Mouse (Mus musculus): Measurements from ENCODE around the gene Trpv3.
"Not testable (repeated sequence)": the region's sequence is repeated elsewhere in the genome, so short reads cannot be mapped to it uniquely, and the experiment has no call there.

Gene Trpv3

GRCm38 (mm10) chr11:73289621-73290020 is 22.4 kb downstream of the Trpv3 start:
- DNase-seq = no peak

- DNase-seq = no peak
These were observed 35.9 kb downstream of the Trpv3 start for GRCm38 (mm10) chr11:73303123-73303522.

- DNase-seq = no peak
These were observed 48.8 kb downstream of the Trpv3 start for GRCm38 (mm10) chr11:73315961-73316360.

DNA sequence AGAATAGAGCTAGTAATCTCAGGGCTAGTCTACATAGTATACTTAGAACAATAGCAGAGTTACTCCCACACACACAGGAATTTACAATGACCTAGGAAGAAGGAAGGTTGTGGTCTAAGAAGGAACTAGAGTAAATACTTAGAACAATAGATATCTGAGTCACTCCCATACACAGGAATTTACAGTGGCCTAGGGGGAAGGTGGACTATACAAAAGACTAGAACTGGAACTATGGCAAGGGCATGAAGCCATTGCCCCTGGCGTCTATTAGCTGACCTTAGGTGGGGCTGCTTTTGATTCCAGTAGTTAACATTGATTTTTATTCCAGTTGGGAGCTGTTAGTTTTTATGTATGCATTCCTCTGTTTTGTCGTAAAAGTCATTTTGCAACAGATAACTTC is 51.4 kb downstream of the Trpv3 start:
- DNase-seq = not testable (repeated sequence)

DNA sequence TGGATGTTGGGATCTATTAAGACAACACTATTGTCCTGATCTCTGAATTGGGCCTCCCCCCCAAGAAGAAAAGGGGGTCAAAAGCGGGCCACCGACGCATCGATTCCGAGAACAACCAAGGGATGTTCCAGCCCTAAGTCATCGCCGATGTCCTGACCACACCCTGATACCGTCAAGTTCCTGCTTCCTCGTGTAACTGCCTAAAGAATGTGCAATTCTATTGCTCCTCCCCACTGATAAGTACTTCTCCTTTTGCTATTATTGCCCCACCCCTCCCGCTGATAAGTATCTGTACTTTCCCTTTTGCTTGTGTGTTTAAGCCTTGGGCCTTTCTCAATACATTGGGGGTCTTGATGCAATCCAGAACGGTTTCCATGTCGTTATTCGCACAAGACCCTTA is 53.9 kb downstream of the Trpv3 start:
- DNase-seq = not testable (repeated sequence)

DNA sequence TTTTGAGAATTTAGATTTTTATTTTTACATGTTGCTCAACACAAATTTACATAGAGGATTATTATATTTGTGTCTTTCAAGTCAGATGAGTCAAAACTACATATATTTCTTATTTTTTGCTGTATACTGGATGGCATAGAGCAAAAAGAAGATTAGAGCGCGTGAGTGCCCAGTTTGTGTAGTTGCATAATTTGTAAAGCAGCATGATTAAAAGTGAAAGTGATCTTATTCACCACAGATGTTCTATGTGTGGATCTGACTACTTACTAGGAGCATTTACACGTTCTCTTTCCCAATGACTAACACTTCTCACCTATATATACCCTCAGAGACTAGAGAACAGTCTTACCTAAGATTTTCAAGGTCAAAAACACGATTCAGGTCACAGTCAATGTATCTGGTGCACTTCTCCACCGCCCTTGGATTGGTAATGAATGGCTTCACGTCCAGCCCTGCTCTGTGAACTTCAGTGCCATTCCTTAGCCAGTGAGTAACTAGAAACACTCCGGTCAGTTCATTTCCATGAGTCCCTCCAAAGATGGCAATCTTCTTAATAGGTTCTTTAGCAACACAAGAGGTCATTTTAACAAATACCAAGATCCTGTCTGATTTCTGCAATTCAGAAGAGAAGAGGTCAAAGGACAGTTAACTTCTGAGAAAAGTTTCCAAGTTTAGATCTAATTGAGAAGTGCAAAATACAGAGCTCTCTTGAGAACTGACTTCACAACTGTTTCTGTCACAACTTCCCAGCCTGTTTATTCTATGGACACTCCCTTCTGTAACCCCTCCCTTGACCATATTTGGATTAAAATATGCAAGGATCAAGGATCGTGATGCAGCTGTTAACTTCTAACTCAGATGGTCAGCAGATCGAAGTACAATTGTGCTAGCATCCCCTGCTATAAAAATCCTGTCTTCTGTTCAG is 57.0 kb downstream of the Trpv3 start:
- no peak for DNase-seq

DNA sequence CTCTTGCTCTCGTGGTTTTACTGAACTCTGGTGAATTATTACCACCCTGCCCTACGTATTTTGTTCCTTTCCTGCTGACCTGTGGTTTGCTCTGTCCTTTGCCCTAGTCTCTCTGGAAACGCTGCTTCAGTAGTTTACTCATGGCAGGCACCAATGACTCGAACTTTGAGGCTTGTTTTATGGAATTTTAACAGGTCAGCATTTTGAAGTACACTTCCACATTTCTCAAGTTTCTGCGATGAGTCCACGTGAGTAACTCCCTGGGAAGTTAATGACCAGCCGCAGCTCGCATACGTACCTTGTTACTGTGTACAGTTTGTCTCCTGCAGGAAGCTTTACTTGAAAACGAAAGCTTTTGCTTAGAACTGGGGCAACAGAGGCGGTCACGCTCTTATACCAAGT is 59.3 kb downstream of the Trpv3 start:
- no peak for DNase-seq

GRCm38 (mm10) chr11:73327361-73327760 is 60.2 kb downstream of the Trpv3 start:
- no peak for DNase-seq

DNA sequence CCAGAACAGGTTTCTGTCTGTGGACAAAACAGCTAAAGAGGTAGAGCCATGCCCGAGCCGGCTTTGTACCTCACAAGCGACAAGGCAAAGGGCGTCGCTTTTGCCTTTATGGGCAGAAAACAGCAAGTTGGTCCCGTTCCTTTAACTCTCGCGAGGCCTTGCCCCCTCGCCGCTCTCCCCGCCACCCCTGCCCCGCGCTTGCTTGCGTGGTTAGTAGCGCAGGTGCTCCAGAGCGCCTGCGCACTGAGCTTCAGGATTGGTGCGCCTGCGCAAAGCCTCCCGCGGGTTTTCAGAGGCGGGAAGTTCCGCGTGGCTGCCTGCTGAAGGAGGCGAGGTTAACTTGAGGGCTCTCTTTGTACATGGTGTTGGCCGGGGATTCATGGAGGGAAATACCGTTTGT is 62.3 kb downstream of the Trpv3 start, which contains the start of the genes Aspa, Gm49340 and Spata22:
TSS of gene Aspa (minus strand) at position 155 of the 400 bp plus-strand sequence.
TSS of gene Gm49340 (plus strand) at position 300 of the 400 bp plus-strand sequence.
TSS of gene Spata22 (plus strand) at position 300 of the 400 bp plus-strand sequence.
- no peak for DNase-seq

DNA sequence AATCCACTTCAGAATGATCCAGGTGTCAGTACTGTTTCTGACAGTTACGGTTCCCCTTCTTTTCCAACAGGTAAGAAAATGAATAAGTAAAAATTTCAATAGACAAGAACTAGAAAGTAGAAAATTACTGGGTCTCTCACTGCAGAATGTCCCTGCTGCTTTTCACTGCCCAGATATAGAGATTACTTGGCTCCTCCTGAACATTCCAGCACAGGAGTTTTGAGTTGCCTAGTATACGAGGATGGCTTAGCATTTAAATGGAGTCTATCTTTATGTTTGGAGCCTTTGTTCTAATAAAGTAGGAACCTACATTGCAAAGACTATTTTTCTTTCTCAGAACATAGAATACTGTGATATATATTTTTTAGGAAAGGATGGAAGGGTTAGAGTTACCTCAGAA is 66.2 kb downstream of the Trpv3 start:
- no peak for DNase-seq

DNA sequence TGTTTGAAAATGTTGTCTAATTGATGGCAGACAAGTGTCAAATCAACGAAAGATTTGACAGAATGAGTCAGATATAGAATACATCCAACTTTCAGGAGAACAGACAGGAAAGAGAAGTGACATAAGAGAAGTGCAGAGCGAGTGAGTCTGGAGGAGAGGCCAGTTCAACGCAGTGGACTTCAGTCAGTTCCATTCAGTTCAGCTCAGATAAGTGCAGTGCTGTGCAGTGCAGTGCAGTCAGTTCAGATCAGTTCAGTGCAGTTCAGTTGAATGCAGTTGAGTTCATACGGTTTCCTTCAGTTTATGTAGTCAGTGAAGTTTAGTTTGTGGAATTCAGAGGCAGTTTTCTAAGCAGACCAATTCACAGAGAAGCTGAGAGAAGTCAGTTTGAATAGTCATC is 69.7 kb downstream of the Trpv3 start:
- DNase-seq = no peak

Data from cerebellum, postnatal 25 days (tissue).